Mouse (Mus musculus): ENCODE measurements around the gene Skor1.

DNA sequence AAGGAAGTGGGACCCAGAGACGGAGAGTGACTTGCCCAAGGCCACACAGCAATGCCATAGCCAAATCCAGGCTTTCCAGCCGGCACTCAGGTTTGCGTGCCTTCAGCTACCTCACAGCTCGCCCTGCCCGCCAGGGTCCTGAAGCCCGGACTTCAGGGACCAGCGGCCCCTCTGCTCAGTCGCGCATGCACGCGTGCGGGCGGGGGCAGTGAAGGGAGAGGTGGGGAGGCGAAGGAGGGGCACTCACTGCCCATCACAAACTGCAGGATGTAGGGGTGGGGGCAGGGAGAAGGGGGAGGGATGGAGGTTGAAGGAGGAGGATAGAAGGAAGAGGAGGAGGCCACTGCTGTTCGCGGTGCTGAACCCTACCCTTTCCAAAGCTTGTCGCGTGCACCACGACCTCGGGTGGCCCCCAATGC lies 1.9 kb downstream of the Skor1 start:
- TF ChIP-seq POLR2A (IDR thresholded peaks at IDR 0.05; ENCODE audit: insufficient read length, low read depth) (no peak), TCF12 (IDR thresholded peaks at IDR 0.05; ENCODE audit: insufficient read depth, poor library complexity, severe bottlenecking) (no peak), USF1 (IDR thresholded peaks at IDR 0.05; ENCODE audit: low read depth) (no peak), MYOD1 (IDR thresholded peaks at IDR 0.05; ENCODE audit: control insufficient read depth in 1 of 3, insufficient read length in 2 of 3, low read depth in 2 of 3) (no peak), MAX (IDR thresholded peaks at IDR 0.05; ENCODE audit: low read depth) (no peak), E2F4 (IDR thresholded peaks at IDR 0.05; ENCODE audit: insufficient read depth) (no peak), POLR2AphosphoS2 (IDR thresholded peaks at IDR 0.05; ENCODE audit: insufficient read length, low read depth) (no peak), MYOG (IDR thresholded peaks at IDR 0.05; ENCODE audit: control insufficient read depth in 1 of 3, insufficient read depth in 1 of 3, insufficient read length in 2 of 3, low read depth in 2 of 3) (no peak), SRF (IDR thresholded peaks at IDR 0.05; ENCODE audit: control insufficient read depth, insufficient read length, low read depth) (no peak), CEBPB (IDR thresholded peaks at IDR 0.05; ENCODE audit: insufficient read depth, poor library complexity, severe bottlenecking) (no peak), TCF3 (IDR thresholded peaks at IDR 0.05; ENCODE audit: insufficient read length, low read depth) (no peak)

All from myocyte (in vitro differentiated cells).